Comparison of ENCODE assay signal across 8 mouse cellular contexts in the genomic region with DNA sequence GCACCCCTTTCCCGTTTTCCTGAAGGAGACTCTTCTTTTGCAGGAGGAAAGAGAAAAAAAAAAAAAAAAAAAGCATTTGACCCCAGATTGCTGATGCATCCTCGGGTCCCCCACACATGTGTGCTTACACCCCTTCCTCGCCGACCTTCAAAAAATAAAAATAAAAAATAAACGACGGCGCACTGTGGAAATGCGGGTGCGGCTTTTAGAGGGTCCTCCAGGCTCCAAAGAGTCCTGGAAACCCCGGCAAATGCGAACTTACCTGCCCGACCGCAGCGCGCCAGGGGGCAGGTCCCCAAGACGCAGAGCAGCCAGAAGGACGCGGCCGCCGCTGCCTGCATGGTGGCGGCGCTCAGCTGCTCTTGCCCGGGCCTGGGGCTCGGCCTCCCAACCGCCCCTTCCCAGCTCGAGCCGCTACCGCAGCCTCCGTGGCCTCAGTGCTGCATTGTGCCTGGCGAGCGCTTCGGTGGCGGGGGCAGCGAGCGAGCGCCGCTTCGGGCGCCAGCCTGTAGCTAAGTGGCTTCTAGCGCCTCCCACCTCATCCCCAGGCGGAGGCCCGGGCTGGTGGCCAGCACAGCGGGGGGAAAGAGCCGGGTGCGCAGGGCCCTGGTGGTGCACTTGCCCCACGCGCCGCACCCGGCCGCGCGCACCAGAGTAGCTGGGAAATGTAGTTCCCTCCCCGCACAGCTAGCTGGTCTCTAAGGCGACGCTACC. TPM values are rescaled to one million over a fixed set of nuclear protein-coding genes. Genes with fewer than 3 reads are reported as not detected.
DNase-seq lines count a peak whose midpoint lies in the region; ATAC-seq and TF ChIP-seq lines count a peak whose summit lies in the region.

TSS of gene Adam22 (minus strand) at position 547 of the 714 bp plus-strand sequence.

- H3K9me3 ChIP-seq in erythroblast, embryonic 14.5 days (ENCODE audit: control insufficient read depth, low read length) = peaks cover 2% of the 10 kb centered on the region; the same call in 1 of the 2 replicates
- H3K9me3 ChIP-seq in forebrain, embryonic 11.5 days (ENCODE audit: control insufficient read depth, low read length) = no peaks in the 10 kb centered on the region
- H3K9me3 ChIP-seq in heart, embryonic 13.5 days = no peaks in the 10 kb centered on the region
- no peaks in the 10 kb centered on the region for H3K9me3 ChIP-seq in kidney, embryonic 16.5 days (ENCODE audit: low read length)
- H3K9me3 ChIP-seq in limb, embryonic 14.5 days (ENCODE audit: control insufficient read depth, low read length) = no peaks in the 10 kb centered on the region
- H3K9me3 ChIP-seq in midbrain, embryonic 13.5 days = no peaks in the 10 kb centered on the region
- H3K9me3 ChIP-seq in stomach, embryonic 14.5 days (ENCODE audit: control insufficient read depth, low read depth, low read length) = no peaks in the 10 kb centered on the region

- no peak for ATAC-seq in erythroblast, adult 5-6 weeks (replicated peaks; ENCODE audit: low FRiP score, poor library complexity, severe bottlenecking)
- ATAC-seq in forebrain, embryonic 11.5 days (replicated peaks; ENCODE audit: low FRiP score) = peak; percentile 94
- peak; percentile 79 for ATAC-seq in heart, embryonic 13.5 days (ENCODE audit: extremely low read depth, insufficient number of reproducible peaks, low FRiP score, low TSS enrichment)
- ATAC-seq in kidney, embryonic 16.5 days (ENCODE audit: low FRiP score, low TSS enrichment) = peak; percentile 98
- ATAC-seq in limb, embryonic 14.5 days (ENCODE audit: low FRiP score, low read depth) = peak; percentile 87
- ATAC-seq in midbrain, embryonic 13.5 days = peak; percentile 98
- ATAC-seq in stomach, embryonic 14.5 days (ENCODE audit: insufficient number of reproducible peaks, insufficient read depth, low FRiP score, low read depth) = peak; percentile 94

- peak within 1 kb of the TSS; percentile 84 for H3K9ac ChIP-seq in forebrain, embryonic 11.5 days (ENCODE audit: low read length)
- H3K9ac ChIP-seq in heart, embryonic 13.5 days = peak within 1 kb of the TSS; percentile 86
- H3K9ac ChIP-seq in kidney, embryonic 16.5 days (replicated peaks; ENCODE audit: low read length) = peak within 1 kb of the TSS; percentile 74
- peak within 1 kb of the TSS; percentile 72 for H3K9ac ChIP-seq in limb, embryonic 14.5 days (ENCODE audit: low read depth, low read length, severe bottlenecking)
- peak within 1 kb of the TSS; percentile 76 for H3K9ac ChIP-seq in midbrain, embryonic 13.5 days (replicated peaks)
- H3K9ac ChIP-seq in stomach, embryonic 14.5 days (replicated peaks; ENCODE audit: low read depth, low read length) = peak within 1 kb of the TSS; percentile 57

- peak within 1 kb of the TSS; percentile 54; the same call in 1 of the 2 replicates for H3K27ac ChIP-seq in forebrain, embryonic 11.5 days (ENCODE audit: low read depth, low read length)
- H3K27ac ChIP-seq in heart, embryonic 13.5 days (replicated peaks) = peak within 1 kb of the TSS; percentile 62
- H3K27ac ChIP-seq in kidney, embryonic 16.5 days (ENCODE audit: low read length) = 0 out of 2 replicates have a peak within 1 kb of the TSS, but pooled peaks have one; percentile 20
- H3K27ac ChIP-seq in limb, embryonic 14.5 days (replicated peaks; ENCODE audit: low read depth, low read length) = no peak within 1 kb of the TSS
- peak within 1 kb of the TSS; percentile 86 for H3K27ac ChIP-seq in midbrain, embryonic 13.5 days
- H3K27ac ChIP-seq in stomach, embryonic 14.5 days (ENCODE audit: low read length) = peak within 1 kb of the TSS; percentile 39; the same call in 1 of the 2 replicates

- no peaks in the 10 kb centered on the region; the same call in 1 of the 2 replicates for H3K4me1 ChIP-seq in erythroblast, embryonic 14.5 days (ENCODE audit: control insufficient read depth)
- no peaks in the 10 kb centered on the region for H3K4me1 ChIP-seq in forebrain, embryonic 11.5 days (replicated peaks; ENCODE audit: control insufficient read depth, insufficient read depth, low read length)
- H3K4me1 ChIP-seq in heart, embryonic 13.5 days = peaks cover 4% of the 10 kb centered on the region; the same call in 1 of the 2 replicates
- no peaks in the 10 kb centered on the region for H3K4me1 ChIP-seq in kidney, embryonic 16.5 days (ENCODE audit: insufficient read depth, low read length)
- peaks cover 6% of the 10 kb centered on the region; the same call in 1 of the 2 replicates for H3K4me1 ChIP-seq in limb, embryonic 14.5 days (ENCODE audit: control insufficient read depth, insufficient read depth, low read length)
- peaks cover 7% of the 10 kb centered on the region; the same call in 1 of the 2 replicates for H3K4me1 ChIP-seq in midbrain, embryonic 13.5 days (replicated peaks)
- no peaks in the 10 kb centered on the region; the same call in 1 of the 2 replicates for H3K4me1 ChIP-seq in stomach, embryonic 14.5 days (ENCODE audit: control insufficient read depth, insufficient read depth, low read length)

- TF ChIP-seq POLR2A in limb, embryonic 14.5 days (IDR thresholded peaks at IDR 0.05; ENCODE audit: borderline replicate concordance, extremely low read depth, insufficient read depth, insufficient read length) = no peak

- peak within 1 kb of the TSS; percentile 85 for H3K4me2 ChIP-seq in forebrain, embryonic 11.5 days (ENCODE audit: low read depth, low read length, severe bottlenecking)
- H3K4me2 ChIP-seq in heart, embryonic 13.5 days = peak within 1 kb of the TSS; percentile 93
- peak within 1 kb of the TSS; percentile 82 for H3K4me2 ChIP-seq in kidney, embryonic 16.5 days (replicated peaks; ENCODE audit: low read depth, low read length)
- H3K4me2 ChIP-seq in limb, embryonic 14.5 days (replicated peaks; ENCODE audit: low read depth, low read length, severe bottlenecking) = peak within 1 kb of the TSS; percentile 77
- peak within 1 kb of the TSS; percentile 75 for H3K4me2 ChIP-seq in midbrain, embryonic 13.5 days (replicated peaks)
- H3K4me2 ChIP-seq in stomach, embryonic 14.5 days (replicated peaks; ENCODE audit: low read depth, low read length) = peak within 1 kb of the TSS; percentile 92

- H3K27me3 ChIP-seq in erythroblast, embryonic 14.5 days (ENCODE audit: control insufficient read depth) = peaks cover 31% of the 10 kb centered on the region
- no peaks in the 10 kb centered on the region for H3K27me3 ChIP-seq in forebrain, embryonic 11.5 days (ENCODE audit: control insufficient read depth, insufficient read depth, low read length)
- H3K27me3 ChIP-seq in heart, embryonic 13.5 days (replicated peaks) = peaks cover 14% of the 10 kb centered on the region
- H3K27me3 ChIP-seq in kidney, embryonic 16.5 days (ENCODE audit: insufficient read depth, low read length) = no peaks in the 10 kb centered on the region
- H3K27me3 ChIP-seq in limb, embryonic 14.5 days (ENCODE audit: control insufficient read depth, insufficient read depth, low read length) = no peaks in the 10 kb centered on the region
- H3K27me3 ChIP-seq in midbrain, embryonic 13.5 days = no peaks in the 10 kb centered on the region
- H3K27me3 ChIP-seq in stomach, embryonic 14.5 days (ENCODE audit: control insufficient read depth, insufficient read depth, low read length) = no peaks in the 10 kb centered on the region

- peak within 1 kb of the TSS; percentile 40 for H3K4me3 ChIP-seq in erythroblast, embryonic 14.5 days (replicated peaks)
- H3K4me3 ChIP-seq in forebrain, embryonic 11.5 days (ENCODE audit: low read depth, low read length) = peak within 1 kb of the TSS; percentile 68
- peak within 1 kb of the TSS; percentile 85 for H3K4me3 ChIP-seq in heart, embryonic 13.5 days
- peak within 1 kb of the TSS; percentile 75 for H3K4me3 ChIP-seq in kidney, embryonic 16.5 days (ENCODE audit: low read length)
- peak within 1 kb of the TSS; percentile 73 for H3K4me3 ChIP-seq in limb, embryonic 14.5 days (replicated peaks; ENCODE audit: low read length)
- H3K4me3 ChIP-seq in midbrain, embryonic 13.5 days (replicated peaks) = peak within 1 kb of the TSS; percentile 62
- peak within 1 kb of the TSS; percentile 65 for H3K4me3 ChIP-seq in stomach, embryonic 14.5 days (ENCODE audit: low read depth, low read length)

- DNase-seq in forebrain, embryonic 11.5 days (ENCODE audit: low spot score) = peak; percentile 84
- DNase-seq in limb, embryonic 14.5 days (ENCODE audit: low spot score) = peak; percentile 65

- under 1% methylated on average over 55 of the region's 55 CpGs for WGBS in forebrain, embryonic 11.5 days
- WGBS in heart, embryonic 13.5 days = under 1% methylated on average over 49 of the region's 55 CpGs
- WGBS in kidney, embryonic 16.5 days = under 1% methylated on average over 54 of the region's 55 CpGs
- under 1% methylated on average over 54 of the region's 55 CpGs for WGBS in limb, embryonic 14.5 days
- WGBS in midbrain, embryonic 13.5 days = under 1% methylated on average over 47 of the region's 55 CpGs
- under 1% methylated on average over 53 of the region's 55 CpGs for WGBS in stomach, embryonic 14.5 days

- H3K36me3 ChIP-seq in erythroblast, embryonic 14.5 days (ENCODE audit: control insufficient read depth) = no peaks in the 10 kb centered on the region
- no peaks in the 10 kb centered on the region for H3K36me3 ChIP-seq in forebrain, embryonic 11.5 days (ENCODE audit: control insufficient read depth, insufficient read depth, low read length)
- no peaks in the 10 kb centered on the region for H3K36me3 ChIP-seq in heart, embryonic 13.5 days
- H3K36me3 ChIP-seq in kidney, embryonic 16.5 days (ENCODE audit: insufficient read depth, low read length) = no peaks in the 10 kb centered on the region
- no peaks in the 10 kb centered on the region for H3K36me3 ChIP-seq in limb, embryonic 14.5 days (ENCODE audit: control insufficient read depth, insufficient read depth, low read length)
- peaks cover 5% of the 10 kb centered on the region; the same call in 1 of the 2 replicates for H3K36me3 ChIP-seq in midbrain, embryonic 13.5 days
- no peaks in the 10 kb centered on the region for H3K36me3 ChIP-seq in stomach, embryonic 14.5 days (ENCODE audit: control insufficient read depth, insufficient read depth, low read length)

RNA-seq across cellular contexts. Expression of gene Adam22, which starts in this region (rescaled TPM):
- not detected in 2 replicates for polyA plus RNA-seq in erythroblast, embryonic 14.5 days (2012)
- 1.2 and 4.6 TPM in 2 replicates for total RNA-seq in erythroblast, adult 5-6 weeks (2015; ENCODE audit: low replicate concordance)
- total RNA-seq in erythroblast, adult 5-6 weeks (2017; ENCODE audit: low replicate concordance) = 0.51 and 0.70 TPM in 2 replicates
- 15.5 and 16.3 TPM in 2 replicates for polyA plus RNA-seq in forebrain, embryonic 11.5 days (2014; fragmentation: Nextera tagmentation; extraction: Ambion mirVana)
- 6.9 TPM in 2 replicates for polyA plus RNA-seq in heart, embryonic 13.5 days (2015; fragmentation: Nextera tagmentation; extraction: Ambion mirVana)
- 9.0 and 10.5 TPM in 2 replicates for polyA plus RNA-seq in kidney, embryonic 16.5 days (2015; fragmentation: Nextera tagmentation; extraction: Ambion mirVana)
- 8.6 and 9.2 TPM in 2 replicates for polyA plus RNA-seq in limb, embryonic 14.5 days (2012; rRNA removed)
- polyA plus RNA-seq in limb, embryonic 14.5 days (2014; fragmentation: Nextera tagmentation; extraction: Ambion mirVana) = 14.3 and 18.8 TPM in 2 replicates
- polyA plus RNA-seq in midbrain, embryonic 13.5 days (2015; fragmentation: Nextera tagmentation; extraction: Ambion mirVana) = 28.5 and 29.2 TPM in 2 replicates
- 13.4 TPM in 2 replicates for polyA plus RNA-seq in stomach, embryonic 14.5 days (2014; fragmentation: Nextera tagmentation; extraction: Ambion mirVana)
